Mouse (Mus musculus) left cerebral cortex, adult 11 months (tissue): ENCODE measurements around the gene Gpx7.
"Not testable (repeated sequence)": the region's sequence is repeated elsewhere in the genome, so short reads cannot be mapped to it uniquely, and the experiment has no call there.

Experiments used
- DNase-seq: peaks from one replicate; pipeline ENCODE4 v3.0.0; 2022; ENCODE audit warnings: low spot score

The Gpx7 gene

GRCm38 (mm10) chr4:108391124-108391523 is 15.6 kb downstream of the Gpx7 start:
- no peak for DNase-seq

GRCm38 (mm10) chr4:108388741-108389140 is 18.0 kb downstream of the Gpx7 start:
- no peak for DNase-seq

- no peak for DNase-seq
Measured at GRCm38 (mm10) chr4:108387681-108388253, 19.0 kb downstream of the Gpx7 start.

- no peak for DNase-seq
Measured at GRCm38 (mm10) chr4:108387106-108387505, 19.7 kb downstream of the Gpx7 start.

GRCm38 (mm10) chr4:108386087-108386486 is 20.7 kb downstream of the Gpx7 start:
- no peak for DNase-seq

- DNase-seq = no peak
Measured at GRCm38 (mm10) chr4:108383183-108383714, 23.5 kb downstream of the Gpx7 start, which contains the start of gene Shisal2a. TSS of gene Shisal2a (minus strand) at chr4:108383349.

- no peak for DNase-seq
Measured at GRCm38 (mm10) chr4:108380146-108380545, 26.6 kb downstream of the Gpx7 start.

GRCm38 (mm10) chr4:108379476-108379875 is 27.3 kb downstream of the Gpx7 start:
- DNase-seq = no peak

GRCm38 (mm10) chr4:108372166-108372565 is 34.6 kb downstream of the Gpx7 start:
- no peak for DNase-seq

GRCm38 (mm10) chr4:108371421-108371820 is 35.3 kb downstream of the Gpx7 start:
- no peak for DNase-seq

- DNase-seq = no peak
Measured at GRCm38 (mm10) chr4:108370409-108370808, 36.4 kb downstream of the Gpx7 start.

- no peak for DNase-seq
Measured at GRCm38 (mm10) chr4:108369254-108369653, 37.5 kb downstream of the Gpx7 start.

- no peak for DNase-seq
Measured at GRCm38 (mm10) chr4:108364111-108364476, 42.7 kb downstream of the Gpx7 start.

- DNase-seq = no peak
Measured at GRCm38 (mm10) chr4:108363355-108364110, 43.2 kb downstream of the Gpx7 start.

- DNase-seq = no peak
Measured at GRCm38 (mm10) chr4:108362321-108363261, 44.2 kb downstream of the Gpx7 start.

- no peak for DNase-seq
Measured at GRCm38 (mm10) chr4:108360136-108361055, 46.4 kb downstream of the Gpx7 start.

GRCm38 (mm10) chr4:108358498-108358897 is 48.3 kb downstream of the Gpx7 start:
- no peak for DNase-seq

- DNase-seq = no peak
Measured at GRCm38 (mm10) chr4:108357458-108357857, 49.3 kb downstream of the Gpx7 start.

- DNase-seq = not testable (repeated sequence)
Measured at GRCm38 (mm10) chr4:108353591-108353990, 53.2 kb downstream of the Gpx7 start.

GRCm38 (mm10) chr4:108350819-108351218 is 55.9 kb downstream of the Gpx7 start:
- no peak for DNase-seq
